Mouse (Mus musculus): Measurements from ENCODE around the gene Acvr1. TPM values are rescaled to one million over a fixed set of nuclear protein-coding genes. Genes with fewer than 3 reads are reported as not detected.

The Acvr1 gene
- polyA plus RNA-seq, 1 experiment: 1.6 TPM

DNA sequence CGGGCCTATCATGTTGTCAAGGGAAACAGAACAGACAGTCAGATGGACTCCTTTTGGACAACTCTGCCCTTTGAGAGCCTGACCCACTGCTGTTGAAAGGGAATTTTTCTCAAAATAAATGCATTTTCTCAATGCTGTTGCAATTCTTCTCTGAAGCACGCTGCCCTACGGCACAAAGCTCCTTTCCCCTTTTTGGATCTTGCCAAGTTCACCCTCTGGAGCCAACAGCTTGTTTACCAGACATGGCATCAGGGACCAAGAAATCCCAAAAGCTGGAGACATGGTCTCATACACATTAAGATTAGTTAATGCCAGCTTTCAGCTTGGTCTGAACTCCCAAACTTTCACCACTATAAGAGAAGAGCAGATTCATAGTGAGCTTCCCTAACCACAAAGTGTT, 130.0 kb downstream of the Acvr1 start:
- no peak for TF ChIP-seq POLR2A (IDR thresholded peaks at IDR 0.05; ENCODE audit: control insufficient read depth, extremely low read depth, insufficient read depth, low read length, poor library complexity)
- TF ChIP-seq CTCF (IDR thresholded peaks at IDR 0.05; ENCODE audit: borderline replicate concordance, control insufficient read depth, extremely low read depth, insufficient read depth, low read length, poor library complexity): no peak
- no peaks in the 10 kb centered on the region for H3K36me3 ChIP-seq (ENCODE audit: control insufficient read depth, insufficient read depth, low read length)
- 97% methylated on average over 3 of the region's 3 CpGs for WGBS
- no peaks in the 10 kb centered on the region for H3K27me3 ChIP-seq (ENCODE audit: control insufficient read depth, insufficient read depth, low read length)
- H3K4me3 ChIP-seq (ENCODE audit: control insufficient read depth, insufficient read depth, low read length): no peak overlapping the region
- no peak overlapping the region for H3K27ac ChIP-seq (ENCODE audit: control insufficient read depth, insufficient read depth, low read length)
- no peak for DNase-seq
- no peaks in the 10 kb centered on the region for H3K4me1 ChIP-seq (replicated peaks; ENCODE audit: control insufficient read depth, insufficient read depth, low read length)

DNA sequence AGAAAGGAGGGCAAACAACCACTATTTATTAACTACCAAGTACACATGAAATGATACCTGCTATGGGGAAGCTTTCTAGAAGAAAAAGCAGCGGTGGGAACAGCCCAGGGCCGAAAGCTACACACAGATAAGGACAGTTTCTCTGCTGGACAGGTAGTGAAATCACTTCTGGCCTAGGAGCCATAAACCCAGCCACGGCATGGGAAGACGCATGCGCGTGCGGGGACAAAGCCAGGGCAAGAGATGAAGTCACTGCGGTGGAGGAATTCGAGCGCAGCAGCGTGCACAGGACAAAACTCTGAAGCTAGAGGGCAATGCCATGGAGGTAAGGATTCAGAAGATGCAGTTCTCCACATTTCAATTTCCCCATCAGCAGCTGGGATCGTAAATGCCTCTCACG, 131.4 kb downstream of the Acvr1 start:
- Histone ChIP-seq H3K27me3 (ENCODE audit: control insufficient read depth, insufficient read depth, low read length) (no peaks in the 10 kb centered on the region), H3K36me3 (ENCODE audit: control insufficient read depth, insufficient read depth, low read length) (no peaks in the 10 kb centered on the region), H3K4me3 (ENCODE audit: control insufficient read depth, insufficient read depth, low read length) (no peak overlapping the region), H3K4me1 (replicated peaks; ENCODE audit: control insufficient read depth, insufficient read depth, low read length) (no peaks in the 10 kb centered on the region), H3K27ac (ENCODE audit: control insufficient read depth, insufficient read depth, low read length) (no peak overlapping the region)
- no peak for TF ChIP-seq CTCF (IDR thresholded peaks at IDR 0.05; ENCODE audit: borderline replicate concordance, control insufficient read depth, extremely low read depth, insufficient read depth, low read length, poor library complexity)
- 98% methylated on average over 13 of the region's 13 CpGs for WGBS
- no peak for DNase-seq

DNA sequence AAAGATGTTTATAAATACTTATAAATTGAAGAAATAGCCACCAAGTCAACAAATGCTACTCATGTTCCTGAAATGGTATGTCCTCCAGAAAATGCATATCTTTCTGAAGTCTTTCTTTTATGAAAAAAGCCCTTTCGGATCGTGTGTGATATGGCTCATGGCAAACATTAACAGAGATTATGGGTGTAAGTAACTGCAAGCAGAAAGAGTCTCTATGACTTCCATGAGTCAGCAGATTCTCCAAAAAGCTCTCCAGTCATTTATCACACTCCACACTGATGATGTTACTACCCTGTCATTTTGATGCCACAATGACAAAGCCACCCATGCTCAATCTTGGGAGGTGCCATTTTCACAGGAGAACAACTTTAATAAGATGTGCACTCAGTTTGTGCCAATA, 132.5 kb downstream of the Acvr1 start:
- H3K36me3 ChIP-seq (ENCODE audit: control insufficient read depth, insufficient read depth, low read length): no peaks in the 10 kb centered on the region
- TF ChIP-seq CTCF (IDR thresholded peaks at IDR 0.05; ENCODE audit: borderline replicate concordance, control insufficient read depth, extremely low read depth, insufficient read depth, low read length, poor library complexity) (no peak), POLR2A (IDR thresholded peaks at IDR 0.05; ENCODE audit: control insufficient read depth, extremely low read depth, insufficient read depth, low read length, poor library complexity) (no peak)
- no peaks in the 10 kb centered on the region for H3K27me3 ChIP-seq (ENCODE audit: control insufficient read depth, insufficient read depth, low read length)
- 92% methylated on average over 2 of the region's 2 CpGs for WGBS
- H3K27ac ChIP-seq (ENCODE audit: control insufficient read depth, insufficient read depth, low read length): no peak overlapping the region
- H3K4me3 ChIP-seq (ENCODE audit: control insufficient read depth, insufficient read depth, low read length): no peak overlapping the region
- no peak for DNase-seq
- no peaks in the 10 kb centered on the region for H3K4me1 ChIP-seq (replicated peaks; ENCODE audit: control insufficient read depth, insufficient read depth, low read length)

DNA sequence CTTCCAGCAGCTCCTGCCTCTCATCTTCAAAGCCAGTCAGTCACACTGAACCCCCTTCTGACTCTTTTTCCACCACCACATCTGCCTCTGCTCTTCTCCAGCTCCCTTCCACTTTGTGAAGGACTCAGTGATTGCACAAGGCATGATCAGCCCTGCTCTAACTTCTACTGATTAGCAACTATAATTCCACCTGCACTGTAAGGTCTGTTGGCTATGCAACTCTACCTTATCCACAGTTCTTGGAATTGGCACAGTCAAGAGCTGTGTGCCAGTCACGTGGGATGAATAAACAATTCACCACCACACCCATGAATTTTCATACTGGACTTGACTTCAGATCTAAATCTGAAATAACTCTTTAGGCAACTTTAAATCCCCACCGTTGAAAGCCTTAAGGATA, 133.6 kb downstream of the Acvr1 start:
- TF ChIP-seq CTCF (IDR thresholded peaks at IDR 0.05; ENCODE audit: borderline replicate concordance, control insufficient read depth, extremely low read depth, insufficient read depth, low read length, poor library complexity) (no peak), POLR2A (IDR thresholded peaks at IDR 0.05; ENCODE audit: control insufficient read depth, extremely low read depth, insufficient read depth, low read length, poor library complexity) (no peak)
- 92% methylated on average over 2 of the region's 2 CpGs for WGBS
- no peaks in the 10 kb centered on the region for H3K27me3 ChIP-seq (ENCODE audit: control insufficient read depth, insufficient read depth, low read length)
- no peak for DNase-seq
- no peak overlapping the region for H3K4me3 ChIP-seq (ENCODE audit: control insufficient read depth, insufficient read depth, low read length)
- H3K36me3 ChIP-seq (ENCODE audit: control insufficient read depth, insufficient read depth, low read length): no peaks in the 10 kb centered on the region
- H3K27ac ChIP-seq (ENCODE audit: control insufficient read depth, insufficient read depth, low read length): no peak overlapping the region
- no peaks in the 10 kb centered on the region for H3K4me1 ChIP-seq (replicated peaks; ENCODE audit: control insufficient read depth, insufficient read depth, low read length)

DNA sequence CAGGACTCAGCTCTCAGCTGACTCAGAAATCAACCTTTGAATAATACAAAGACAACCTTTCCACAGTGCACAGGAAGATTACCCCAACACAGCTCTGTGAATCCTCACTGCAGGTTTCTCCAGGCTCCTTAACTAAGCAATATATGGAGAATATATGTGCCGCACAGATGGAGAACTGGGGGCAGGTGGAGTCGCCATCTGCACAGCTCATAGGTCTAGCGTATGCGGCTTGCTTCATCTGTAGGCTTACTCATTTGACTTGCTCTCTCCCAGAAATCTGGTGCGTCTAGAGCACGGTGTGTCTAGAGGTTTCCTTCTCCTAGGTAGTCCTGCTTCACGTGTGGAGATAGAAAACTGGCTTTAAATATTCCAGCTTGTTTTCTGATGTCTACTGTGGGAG, 134.7 kb downstream of the Acvr1 start:
- no peak for TF ChIP-seq CTCF (IDR thresholded peaks at IDR 0.05; ENCODE audit: borderline replicate concordance, control insufficient read depth, extremely low read depth, insufficient read depth, low read length, poor library complexity)
- TF ChIP-seq POLR2A (IDR thresholded peaks at IDR 0.05; ENCODE audit: control insufficient read depth, extremely low read depth, insufficient read depth, low read length, poor library complexity): no peak
- 97% methylated on average over 7 of the region's 7 CpGs for WGBS
- no peak for DNase-seq
- Histone ChIP-seq H3K36me3 (ENCODE audit: control insufficient read depth, insufficient read depth, low read length) (no peaks in the 10 kb centered on the region), H3K4me3 (ENCODE audit: control insufficient read depth, insufficient read depth, low read length) (no peak overlapping the region), H3K27ac (ENCODE audit: control insufficient read depth, insufficient read depth, low read length) (no peak overlapping the region), H3K4me1 (replicated peaks; ENCODE audit: control insufficient read depth, insufficient read depth, low read length) (no peaks in the 10 kb centered on the region), H3K27me3 (ENCODE audit: control insufficient read depth, insufficient read depth, low read length) (no peaks in the 10 kb centered on the region)

DNA sequence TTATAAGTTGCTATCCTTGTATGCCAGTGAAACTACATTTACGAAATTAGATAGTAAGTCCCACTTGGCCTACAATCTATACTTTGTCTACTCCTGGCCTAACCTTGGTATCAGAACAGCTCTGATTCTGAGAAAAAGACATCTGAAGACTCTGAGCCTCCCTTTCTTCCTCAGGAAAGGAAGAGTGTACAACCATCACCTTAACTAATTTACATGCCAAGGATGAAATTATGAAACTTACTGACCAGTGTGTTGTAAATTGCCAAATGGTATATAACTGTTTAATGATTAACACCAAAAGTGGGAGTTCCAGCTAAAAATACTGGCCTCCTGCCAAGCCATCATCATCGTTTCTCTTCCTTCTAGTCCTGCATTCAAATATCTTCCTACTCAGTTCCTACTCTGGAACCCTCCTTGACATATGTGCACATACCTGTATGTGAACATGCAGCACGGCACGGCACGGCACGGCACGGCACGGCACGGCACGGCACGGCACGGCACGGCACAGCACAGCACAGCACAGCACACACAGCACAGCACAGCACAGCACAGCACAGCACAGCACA, 141.4 kb downstream of the Acvr1 start:
- H3K27me3 ChIP-seq (ENCODE audit: control insufficient read depth, insufficient read depth, low read length): no peaks in the 10 kb centered on the region
- H3K36me3 ChIP-seq (ENCODE audit: control insufficient read depth, insufficient read depth, low read length): no peaks in the 10 kb centered on the region
- no peak overlapping the region for H3K4me3 ChIP-seq (ENCODE audit: control insufficient read depth, insufficient read depth, low read length)
- no peak overlapping the region for H3K27ac ChIP-seq (ENCODE audit: control insufficient read depth, insufficient read depth, low read length)
- DNase-seq: no peak
- no peaks in the 10 kb centered on the region for H3K4me1 ChIP-seq (replicated peaks; ENCODE audit: control insufficient read depth, insufficient read depth, low read length)
- no peak for TF ChIP-seq CTCF (IDR thresholded peaks at IDR 0.05; ENCODE audit: borderline replicate concordance, control insufficient read depth, extremely low read depth, insufficient read depth, low read length, poor library complexity)
- no peak for TF ChIP-seq POLR2A (IDR thresholded peaks at IDR 0.05; ENCODE audit: control insufficient read depth, extremely low read depth, insufficient read depth, low read length, poor library complexity)
- WGBS: 93% methylated on average over 13 of the region's 13 CpGs

DNA sequence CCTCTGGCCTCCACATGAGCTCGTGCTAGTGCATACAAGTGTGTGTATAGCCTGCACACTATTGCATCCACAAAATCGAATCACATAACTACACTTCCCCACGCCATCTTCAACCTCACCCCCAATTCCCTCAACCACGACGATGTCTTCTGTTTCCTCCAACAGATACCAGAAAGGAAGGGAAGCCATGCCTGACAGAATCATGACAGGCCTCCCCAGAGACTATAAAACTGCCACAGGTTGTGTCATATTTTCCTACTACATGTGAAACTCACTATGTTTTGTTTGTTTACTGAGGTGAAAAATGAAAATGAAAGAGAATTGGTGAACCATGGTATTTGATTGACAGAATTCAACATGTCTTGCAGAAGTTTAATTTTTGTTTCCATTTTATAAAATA, 143.6 kb downstream of the Acvr1 start:
- no peak overlapping the region for H3K27ac ChIP-seq (ENCODE audit: control insufficient read depth, insufficient read depth, low read length)
- no peak for TF ChIP-seq POLR2A (IDR thresholded peaks at IDR 0.05; ENCODE audit: control insufficient read depth, extremely low read depth, insufficient read depth, low read length, poor library complexity)
- TF ChIP-seq CTCF (IDR thresholded peaks at IDR 0.05; ENCODE audit: borderline replicate concordance, control insufficient read depth, extremely low read depth, insufficient read depth, low read length, poor library complexity): no peak
- no peaks in the 10 kb centered on the region for H3K27me3 ChIP-seq (ENCODE audit: control insufficient read depth, insufficient read depth, low read length)
- H3K4me1 ChIP-seq (replicated peaks; ENCODE audit: control insufficient read depth, insufficient read depth, low read length): no peaks in the 10 kb centered on the region
- H3K4me3 ChIP-seq (ENCODE audit: control insufficient read depth, insufficient read depth, low read length): no peak overlapping the region
- DNase-seq: no peak
- no peaks in the 10 kb centered on the region for H3K36me3 ChIP-seq (ENCODE audit: control insufficient read depth, insufficient read depth, low read length)
- WGBS: 40% methylated on average over 5 of the region's 5 CpGs
